Mouse (Mus musculus) left cerebral cortex, adult 8-10 months (tissue): Measurements from ENCODE around the gene Gm20547. TPM values are rescaled to one million over a fixed set of nuclear protein-coding genes. Genes with fewer than 3 reads are reported as not detected.
"Not testable (repeated sequence)": the region's sequence is repeated elsewhere in the genome, so short reads cannot be mapped to it uniquely, and the experiment has no call there.

Source experiments
- DNase-seq, 2 experiments: peaks; one replicate each; pipeline ENCODE4 v3.0.0; 2022; ENCODE audit warnings: low spot score in 2 of 2
- total RNA-seq, 4 experiments: library from RNA; stranded (reverse); gene quantifications; 2 replicates each; pipeline ENCODE4 v1.2.4; 2022

Gm20547 gene
- total RNA-seq, result not detected

DNA sequence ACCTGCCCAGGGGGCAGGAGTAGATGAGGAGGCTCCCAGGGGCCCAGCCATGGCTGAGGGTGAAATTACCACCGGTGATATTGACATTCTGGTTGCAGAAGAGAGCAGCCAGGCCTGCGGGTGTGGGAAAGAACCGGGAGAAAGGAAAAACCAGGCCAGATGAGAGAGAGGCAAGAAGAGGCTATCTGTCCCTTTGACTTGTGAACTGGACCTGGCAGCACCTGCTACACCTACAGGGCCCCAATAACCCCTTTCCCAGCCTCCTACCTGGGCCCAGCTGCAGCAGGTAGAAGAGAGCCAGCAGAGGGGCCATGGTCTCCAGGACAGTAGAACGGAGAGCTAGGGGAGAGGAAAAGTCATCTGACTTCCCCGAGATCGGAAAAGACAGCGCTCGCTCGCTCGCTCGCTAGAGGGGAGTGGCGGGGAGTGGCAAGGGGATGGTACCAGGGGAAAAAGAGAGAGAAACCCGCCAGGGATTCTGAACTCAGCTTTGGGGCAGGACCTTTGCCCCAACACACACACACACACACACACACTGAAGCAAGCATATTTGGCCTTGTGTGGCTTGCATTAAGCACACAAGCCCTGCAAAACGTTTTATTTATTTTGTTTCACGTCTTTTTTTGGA lies at the start of gene Gm20547:
Gene Gm20547, minus strand, starts transcription at position 360 of the 628 bp plus-strand sequence.
- no peak for DNase-seq

DNA sequence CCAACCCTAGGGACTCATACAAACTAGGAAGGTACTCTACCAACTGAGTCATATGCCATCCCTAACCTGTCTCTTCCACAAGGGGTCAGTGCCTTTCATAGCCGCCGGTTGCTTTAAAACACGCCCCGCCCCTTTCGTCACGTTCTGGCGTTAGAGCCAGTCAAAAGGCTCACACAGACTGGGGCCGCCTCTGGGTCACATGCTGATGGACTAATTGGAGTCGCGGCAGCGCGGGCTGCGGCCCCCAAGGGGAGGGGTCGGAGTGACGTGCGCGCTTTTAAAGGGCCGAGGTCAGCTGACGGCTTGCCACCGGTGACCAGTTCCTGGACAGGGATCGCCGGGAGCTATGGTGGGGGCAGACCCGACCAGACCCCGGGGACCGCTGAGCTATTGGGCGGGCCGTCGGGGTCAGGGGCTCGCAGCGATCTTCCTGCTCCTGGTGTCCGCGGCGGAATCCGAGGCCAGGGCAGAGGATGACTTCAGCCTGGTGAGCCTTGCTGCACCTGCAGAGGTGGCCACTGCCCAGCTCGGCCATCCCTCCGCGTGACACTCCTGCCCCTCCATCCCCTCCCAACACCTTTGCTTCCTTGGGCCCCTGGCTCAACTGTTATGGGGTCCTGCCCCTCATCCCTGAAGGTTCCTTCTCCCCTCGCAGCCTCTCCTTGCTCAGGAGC lies 49.4 kb upstream of the Gm20547 start, which contains the start of gene Neu1:
Gene Neu1, plus strand, starts transcription at position 193 of the 674 bp plus-strand sequence.
- peak; percentile 91 to 98 for DNase-seq

DNA sequence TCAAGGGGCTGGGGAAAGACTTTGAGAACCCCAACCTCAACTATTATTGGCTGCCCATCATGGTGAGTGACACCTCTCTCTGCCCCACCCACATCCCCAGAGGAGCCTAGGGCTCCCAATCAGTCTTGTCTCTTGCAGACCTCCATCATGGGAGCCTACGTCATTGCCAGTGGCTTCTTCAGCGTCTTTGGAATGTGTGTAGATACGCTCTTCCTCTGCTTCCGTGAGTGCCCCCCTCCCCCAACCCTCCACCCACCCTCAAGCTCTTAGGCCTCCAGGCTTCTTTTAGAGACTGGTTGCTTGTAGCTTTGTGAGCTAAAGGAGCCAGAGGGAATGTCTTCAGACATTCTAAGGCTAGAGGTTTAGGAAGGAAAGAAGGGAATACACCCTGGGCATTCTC lies 47.0 kb upstream of the Gm20547 start:
- no peak for DNase-seq

DNA sequence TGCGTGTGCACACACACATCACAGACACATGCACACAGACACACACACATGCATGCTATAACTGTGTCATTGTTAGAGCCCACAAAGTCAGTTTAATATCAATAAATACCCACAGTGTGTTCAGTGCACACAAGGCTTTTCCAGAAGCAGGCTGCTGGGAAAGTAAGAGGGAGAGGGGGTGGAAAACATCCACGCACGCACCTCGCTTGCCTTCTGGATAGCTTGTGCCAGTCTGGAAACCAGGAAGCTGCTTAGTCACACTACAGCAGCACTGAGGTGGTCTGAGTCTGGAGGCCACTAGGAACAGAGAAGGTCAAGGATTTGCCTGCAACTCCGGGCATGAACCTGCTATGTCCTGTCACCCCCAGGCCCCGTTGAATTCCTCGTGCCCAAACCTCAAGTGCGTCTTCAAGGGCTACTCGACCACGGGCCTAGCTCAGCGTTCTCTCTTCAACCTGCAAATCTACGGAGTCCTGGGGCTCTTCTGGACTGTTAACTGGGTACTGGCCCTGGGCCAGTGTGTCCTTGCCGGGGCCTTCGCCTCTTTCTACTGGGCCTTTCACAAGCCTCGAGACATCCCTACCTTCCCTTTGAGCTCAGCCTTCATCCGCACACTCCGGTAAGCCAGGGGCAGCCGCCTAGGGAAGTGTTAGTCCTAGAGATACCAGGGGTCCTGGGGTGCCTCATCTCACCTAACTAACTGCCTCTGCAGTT lies 45.6 kb upstream of the Gm20547 start:
- peak in 1 of 2 experiments; percentile 43 for DNase-seq

DNA sequence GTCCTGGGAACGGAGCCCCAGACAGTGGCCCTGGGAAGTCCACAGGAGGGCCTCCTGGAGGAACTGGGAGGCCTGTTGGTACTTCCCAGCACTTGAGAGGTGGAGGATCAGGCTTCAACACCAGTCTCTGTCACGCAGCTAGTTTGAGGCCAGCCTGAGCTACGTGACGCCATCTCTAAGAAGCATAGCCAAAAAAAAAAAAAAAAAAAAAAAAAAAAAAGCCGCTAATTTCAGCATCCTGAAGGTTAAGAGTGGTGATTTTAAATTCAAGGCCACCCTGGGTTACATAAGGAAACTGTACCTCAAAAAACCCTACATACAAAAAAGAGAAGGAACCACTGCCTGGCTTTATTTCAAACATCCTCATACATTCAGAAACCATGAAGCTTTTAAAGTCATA lies 42.4 kb upstream of the Gm20547 start:
- no peak for DNase-seq

DNA sequence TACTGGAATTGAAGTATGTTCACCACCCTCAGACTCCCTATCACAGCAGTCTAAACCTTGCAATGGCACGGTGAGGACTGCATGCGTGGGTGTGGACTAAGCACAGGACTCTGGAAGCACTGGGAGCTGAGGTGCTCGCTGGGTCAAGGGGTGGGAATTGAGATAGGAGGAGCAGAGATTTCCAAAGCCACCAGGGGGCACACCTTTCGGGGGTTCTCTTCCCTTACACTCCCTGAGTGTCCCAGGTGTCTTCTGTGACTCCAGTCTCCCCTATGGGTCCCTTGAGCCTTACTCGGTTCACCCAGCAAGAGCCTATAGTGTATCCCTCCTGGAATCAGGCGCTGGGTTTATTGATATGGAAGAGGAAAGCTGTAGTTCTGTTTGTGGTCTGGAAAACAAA lies 41.1 kb upstream of the Gm20547 start:
- no peak for DNase-seq

DNA sequence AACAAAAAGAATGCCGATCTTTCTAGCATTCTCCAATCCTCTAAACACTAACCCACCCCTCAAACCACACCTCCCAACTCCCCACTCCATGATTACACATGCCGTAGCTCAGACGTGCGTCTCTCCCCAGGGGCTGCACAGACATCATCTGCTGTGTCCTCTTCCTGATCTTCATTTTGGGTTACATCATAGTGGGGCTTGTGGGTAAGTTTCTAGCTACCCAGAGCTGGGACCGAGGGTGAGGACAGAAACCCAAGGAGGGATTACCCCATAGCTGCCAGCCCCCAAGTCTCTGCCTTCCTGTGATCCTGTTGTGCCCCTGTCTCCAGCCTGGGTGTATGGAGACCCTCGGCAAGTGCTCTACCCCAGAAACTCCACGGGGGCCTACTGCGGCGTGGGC lies 35.3 kb upstream of the Gm20547 start:
- DNase-seq, result no peak

DNA sequence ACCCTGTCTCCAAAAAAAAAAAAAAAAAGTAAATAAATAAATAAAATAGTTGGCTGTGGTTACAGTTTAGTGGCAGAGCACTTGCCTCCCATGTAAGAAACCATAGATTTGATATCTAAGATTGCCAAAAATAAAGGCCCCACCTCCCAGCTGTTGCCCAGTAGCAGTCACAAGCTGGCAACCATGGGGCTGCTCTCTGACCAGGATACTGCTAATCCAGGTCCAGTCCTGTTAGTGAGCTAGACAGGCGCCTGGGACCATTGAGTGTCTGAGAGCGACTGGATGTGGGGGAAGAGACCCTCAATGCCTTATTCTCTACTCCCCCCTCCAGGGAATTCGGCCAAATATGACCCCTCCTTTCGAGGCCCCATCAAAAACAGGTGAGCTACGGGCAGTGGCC lies 34.5 kb upstream of the Gm20547 start:
- DNase-seq, result no peak

DNA sequence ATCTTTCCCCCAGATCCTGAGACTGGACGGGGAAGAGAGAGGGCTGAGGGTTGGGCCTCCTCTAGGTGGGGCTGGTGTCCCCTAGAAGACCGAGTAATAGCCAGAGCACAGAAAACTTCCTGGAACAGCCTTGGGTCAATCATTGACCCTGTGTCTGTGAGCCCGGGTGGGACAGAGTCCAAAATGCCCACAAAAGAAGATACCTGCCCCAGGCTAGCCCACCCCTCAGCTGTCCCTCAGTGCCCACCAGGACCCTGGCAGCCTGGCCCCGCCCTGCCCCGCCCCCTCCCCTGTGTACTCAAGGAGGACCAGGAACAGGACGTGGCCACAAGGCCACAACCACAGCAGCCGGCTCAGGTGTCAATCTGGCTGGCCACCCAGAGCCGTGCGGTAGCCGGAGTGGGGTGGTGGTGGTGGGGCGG lies 33.6 kb upstream of the Gm20547 start:
- DNase-seq, result no peak

DNA sequence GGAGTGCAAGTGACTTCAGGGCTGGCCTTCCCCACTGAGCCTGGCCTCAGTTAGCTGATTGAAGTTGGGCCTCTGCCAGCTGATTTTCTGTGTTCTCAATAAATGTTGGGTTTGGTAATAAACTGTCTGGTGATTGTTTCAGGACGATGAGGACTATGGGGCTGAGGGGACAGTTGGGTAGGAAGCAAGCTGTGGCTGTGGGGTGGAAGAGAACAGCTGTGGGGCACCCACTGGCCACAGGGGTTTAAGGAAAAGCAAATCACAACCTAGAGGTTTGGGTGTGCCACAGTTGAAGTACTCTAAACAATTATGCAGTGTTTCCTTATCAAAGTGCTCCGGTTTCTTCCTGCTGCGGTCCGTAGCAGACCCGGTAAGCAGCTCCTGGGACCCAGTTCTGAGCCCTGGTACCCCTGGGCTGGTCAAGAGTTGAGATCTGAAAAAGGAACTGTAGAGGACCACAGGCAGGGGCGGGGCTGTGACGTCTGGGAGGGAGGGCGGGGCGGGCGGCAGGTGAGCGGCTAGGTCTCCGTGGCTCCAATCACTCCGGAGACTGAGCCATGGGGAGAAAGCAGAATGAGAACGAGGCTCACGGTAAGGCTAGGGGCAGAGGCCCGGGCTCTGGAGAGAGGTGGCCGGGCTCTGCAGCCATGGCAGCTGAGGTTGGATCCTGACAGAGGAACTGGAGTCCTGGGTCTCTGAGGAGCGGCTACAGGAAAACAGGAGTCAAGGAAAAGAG lies 32.3 kb upstream of the Gm20547 start, which contains the start of gene Slc44a4:
Gene Slc44a4, plus strand, starts transcription at position 537 of the 736 bp plus-strand sequence.
- DNase-seq, result no peak

DNA sequence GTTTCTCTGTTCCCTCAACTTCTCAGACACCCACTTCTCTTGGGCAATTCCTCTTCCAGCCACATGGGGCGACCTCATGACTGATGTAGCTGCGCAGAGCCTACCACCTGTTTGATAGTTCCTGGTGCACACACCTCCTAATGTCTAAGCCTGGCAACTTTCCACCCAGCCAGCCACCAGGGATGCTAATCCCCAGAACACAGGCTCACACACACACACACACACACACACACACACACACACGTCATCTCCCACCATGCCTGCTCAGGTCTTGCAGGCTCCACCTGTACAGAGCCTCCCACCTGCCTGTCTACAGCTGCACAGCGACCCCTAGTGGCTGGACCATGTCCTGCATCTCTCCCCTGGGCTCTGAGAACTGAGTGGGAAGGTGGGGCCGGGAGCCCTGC lies 30.1 kb upstream of the Gm20547 start:
- DNase-seq, result peak; percentile 40 to 55

DNA sequence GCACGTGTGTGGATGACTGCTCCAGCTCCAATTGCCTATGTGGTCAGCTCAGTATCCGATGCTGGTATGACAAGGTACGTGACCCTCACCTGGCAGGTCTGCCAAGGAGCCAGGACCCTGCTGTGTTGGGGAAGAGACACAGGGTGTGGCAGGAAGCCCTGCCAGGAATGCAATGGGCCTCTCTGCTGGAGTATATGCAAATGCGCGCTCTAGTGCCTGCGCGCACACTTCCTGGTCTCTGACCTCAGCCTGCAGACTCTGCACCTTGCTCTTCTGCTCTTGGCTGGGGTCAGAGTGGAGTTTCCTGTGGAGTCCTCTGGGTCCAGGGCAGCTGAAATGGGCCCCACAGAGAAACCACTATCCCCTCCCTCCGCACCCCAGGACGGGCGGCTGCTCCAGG lies 29.1 kb upstream of the Gm20547 start:
- DNase-seq, result no peak

DNA sequence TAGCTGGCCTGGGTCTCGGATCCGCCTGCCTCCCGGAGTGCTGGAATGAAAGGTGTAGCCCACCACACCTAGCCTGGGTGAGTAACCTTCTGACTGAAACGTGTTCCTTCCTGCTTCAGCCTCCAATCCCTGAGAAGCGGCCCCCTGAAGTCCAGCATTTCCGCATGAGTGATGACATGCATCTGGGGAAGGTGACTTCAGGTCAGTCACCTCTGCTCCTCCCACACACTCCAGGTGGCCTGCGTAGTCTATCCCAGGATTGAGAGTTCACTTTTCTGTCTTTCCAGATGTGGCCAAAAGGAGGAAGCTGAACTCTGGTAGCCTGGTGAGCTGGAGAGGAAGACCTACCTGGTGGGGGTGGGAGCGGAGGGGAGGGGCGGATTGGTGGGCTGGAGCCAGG lies 21.1 kb upstream of the Gm20547 start:
- DNase-seq, result no peak

DNA sequence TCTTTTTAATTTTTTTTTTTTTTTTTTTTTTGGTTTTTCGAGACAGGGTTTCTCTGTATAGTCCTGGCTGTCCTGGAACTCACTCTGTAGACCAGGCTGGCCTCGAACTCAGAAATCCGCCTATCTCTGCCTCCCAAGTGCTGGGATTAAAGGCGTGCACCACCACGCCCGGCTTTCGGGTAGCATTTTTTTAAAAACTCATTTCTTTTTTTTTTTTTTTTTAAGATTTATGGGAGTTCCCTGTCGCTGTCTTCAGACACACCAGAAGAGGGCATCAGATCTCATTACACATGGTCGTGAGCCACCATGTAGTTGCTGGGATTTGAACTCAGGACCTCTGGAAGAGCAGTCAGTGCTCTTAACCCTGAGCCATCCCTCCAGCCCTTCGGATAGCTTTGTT lies 20.1 kb upstream of the Gm20547 start:
- not testable (repeated sequence) for DNase-seq

DNA sequence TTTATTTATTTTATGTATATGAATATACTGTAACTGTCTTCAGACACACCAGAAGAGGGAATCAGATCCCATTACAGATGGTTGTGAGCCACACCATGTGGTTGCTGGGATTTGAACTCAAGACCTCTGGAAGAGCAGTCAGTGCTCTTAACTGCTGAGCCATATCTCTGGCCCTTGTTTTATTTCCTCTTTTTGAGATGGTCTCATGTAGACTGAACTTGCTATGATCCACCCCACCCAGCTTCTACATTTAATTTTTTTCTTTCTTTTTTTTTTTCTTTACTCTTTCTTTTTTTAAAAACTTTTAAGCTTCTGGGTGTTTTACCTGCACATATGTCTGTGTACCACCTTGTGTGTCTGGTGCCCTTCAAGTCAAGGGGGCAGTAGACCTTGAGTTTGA lies 19.0 kb upstream of the Gm20547 start:
- DNase-seq, result not testable (repeated sequence)

DNA sequence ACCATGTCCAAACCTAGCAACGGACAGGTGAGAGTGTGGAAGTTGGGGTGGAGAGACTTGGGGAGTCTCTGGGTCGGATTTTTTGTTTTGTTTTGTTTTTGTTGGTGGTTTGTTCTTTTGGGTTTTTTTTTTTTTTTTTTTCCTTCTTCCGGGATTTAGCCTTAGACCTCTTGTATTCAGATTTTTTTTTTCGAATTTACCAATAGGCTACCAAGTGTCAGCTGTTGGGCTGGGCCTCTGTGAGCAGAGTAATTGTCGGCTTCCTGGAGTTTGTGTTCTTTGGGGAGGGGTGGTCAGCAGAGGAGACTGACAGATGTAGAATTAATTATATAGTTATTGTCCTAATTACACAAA lies 18.0 kb upstream of the Gm20547 start:
- no peak for DNase-seq

DNA sequence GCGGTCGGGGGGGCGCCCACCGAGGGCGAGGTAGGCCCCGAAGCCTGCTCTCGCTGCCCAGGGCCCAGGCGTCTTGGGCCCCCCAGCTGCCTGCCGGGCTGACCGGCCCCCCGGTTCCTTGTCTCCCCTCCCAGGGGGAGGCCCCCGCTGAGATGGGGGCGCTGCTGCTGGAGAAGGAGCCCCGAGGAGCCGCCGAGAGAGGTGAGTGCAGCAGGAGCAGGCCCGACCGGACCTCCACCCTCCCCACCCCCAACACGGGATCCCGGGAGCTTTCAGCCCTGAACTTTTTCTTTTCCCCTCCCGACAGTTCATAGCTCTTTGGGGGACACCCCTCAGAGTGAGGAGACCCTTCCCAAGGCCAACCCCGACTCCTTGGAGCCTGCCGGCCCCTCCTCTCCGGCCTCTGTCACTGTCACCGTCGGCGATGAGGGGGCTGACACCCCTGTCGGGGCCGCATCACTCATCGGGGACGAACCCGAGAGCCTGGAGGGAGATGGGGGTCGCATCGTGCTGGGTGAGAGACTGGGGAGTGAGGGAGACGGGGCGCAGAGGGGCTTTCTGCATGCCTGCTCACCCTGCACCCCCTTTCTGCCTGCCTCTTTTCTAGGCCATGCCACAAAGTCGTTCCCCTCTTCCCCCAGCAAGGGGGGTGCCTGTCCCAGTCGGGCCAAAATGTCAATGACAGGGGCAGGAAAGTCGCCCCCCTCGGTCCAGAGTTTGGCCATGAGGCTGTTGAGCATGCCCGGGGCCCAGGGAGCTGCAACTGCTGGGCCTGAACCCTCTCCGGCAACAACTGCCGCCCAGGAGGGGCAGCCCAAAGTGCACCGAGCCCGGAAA lies 17.4 kb upstream of the Gm20547 start:
- DNase-seq, result no peak

DNA sequence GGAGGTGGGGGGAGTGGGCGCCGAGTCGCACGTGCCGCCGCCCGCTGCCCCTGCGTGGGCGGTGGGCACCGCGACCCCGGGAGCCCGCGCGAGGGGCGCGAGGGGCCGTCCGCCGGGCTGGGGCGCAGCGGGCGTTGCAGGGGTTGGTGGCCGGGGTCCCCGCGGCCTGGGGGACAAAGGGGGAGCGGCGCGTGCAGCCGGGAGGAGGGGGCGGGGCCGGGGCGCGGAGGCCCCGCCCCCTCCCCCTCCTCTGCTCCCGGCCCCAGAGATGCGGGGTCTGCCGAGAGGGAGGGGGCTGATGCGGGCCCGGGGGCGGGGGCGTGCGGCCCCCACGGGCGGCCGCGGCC lies 16.8 kb upstream of the Gm20547 start:
- no peak for DNase-seq

DNA sequence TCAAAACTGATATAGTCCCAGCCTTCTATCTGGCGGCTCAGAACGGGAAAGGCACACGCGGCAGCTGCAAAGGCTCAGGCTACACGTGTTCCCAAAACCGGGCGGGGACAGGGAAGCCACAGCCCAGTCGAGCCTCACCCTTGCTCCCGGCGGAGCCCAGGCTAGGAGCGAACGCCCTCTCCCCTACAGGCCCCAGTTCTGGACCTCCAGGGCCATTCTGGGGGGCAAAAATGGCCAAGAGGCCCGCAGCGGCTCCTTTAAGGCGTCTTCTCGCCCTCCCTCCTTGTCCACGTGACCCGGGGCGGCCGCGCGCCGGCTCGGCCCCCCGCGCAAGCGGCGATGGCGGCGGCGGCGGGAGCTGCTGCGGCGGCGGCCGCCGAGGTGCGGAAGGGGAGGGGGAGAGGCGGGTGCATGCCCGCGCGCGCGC lies 16.3 kb upstream of the Gm20547 start, which contains the start of the genes C2 and Ehmt2:
Gene C2, minus strand, starts transcription at position 106 of the 427 bp plus-strand sequence.
Gene Ehmt2, plus strand, starts transcription at position 310 of the 427 bp plus-strand sequence.
- DNase-seq, result peak; percentile 71 to 76

DNA sequence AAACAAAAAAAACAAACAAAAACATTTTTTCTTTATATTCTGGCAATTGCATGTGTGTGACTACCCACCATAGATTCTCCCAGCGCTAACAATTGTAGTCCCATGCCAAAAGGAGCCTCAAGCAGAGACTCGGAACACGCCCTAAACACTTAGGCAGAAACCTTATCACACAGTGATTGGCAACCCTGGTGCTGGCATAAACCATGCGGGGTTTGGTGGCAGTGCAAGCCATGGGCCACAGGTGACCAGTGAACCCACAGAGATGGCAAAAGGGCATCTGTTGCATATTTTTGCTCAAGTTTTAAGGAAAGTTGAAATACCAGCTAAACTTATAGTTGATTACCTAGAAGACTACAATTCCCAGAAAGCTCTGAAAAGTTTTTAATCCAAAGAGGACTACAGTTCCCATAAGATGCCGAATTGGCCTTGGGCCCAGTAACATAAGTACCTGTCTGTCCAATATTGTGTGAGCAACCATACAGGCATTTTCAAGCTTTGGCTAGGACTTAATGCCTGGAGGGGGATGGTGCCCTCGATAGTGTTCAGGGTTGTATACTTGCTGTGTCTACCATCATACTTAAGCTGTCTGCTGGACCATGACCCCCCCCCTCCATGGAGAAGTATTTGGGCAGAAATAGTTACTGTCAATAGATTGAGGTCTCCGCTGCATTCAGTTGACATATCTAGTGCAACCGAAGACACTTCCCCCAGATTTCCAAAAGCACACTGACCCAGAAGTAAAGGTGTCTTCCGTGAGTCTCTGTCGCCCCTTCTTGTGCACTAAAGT lies 15.7 kb upstream of the Gm20547 start:
- DNase-seq, result peak in 1 of 2 experiments; percentile 66
